Mouse (Mus musculus) limb, embryonic 10.5 days (tissue): Measurements from ENCODE around the gene Vmn1r188. TPM values are rescaled to one million over a fixed set of nuclear protein-coding genes. Genes with fewer than 3 reads are reported as not detected.
"Not testable (repeated sequence)": the region's sequence is repeated elsewhere in the genome, so short reads cannot be mapped to it uniquely, and the experiment has no call there.

Source experiments
- DNase-seq: peaks from one replicate; pipeline ENCODE4 v3.0.0-alpha.2; 2017; ENCODE audit warnings: low spot score
- H3K27ac ChIP-seq: fragments of 300-500 bp; sonication (generic); 2 replicates; pipeline ENCODE4 v1.5.1; 2016; ENCODE audit warnings: mild to moderate bottlenecking
- H3K27me3 ChIP-seq: fragments of 300-500 bp; sonication (generic); 2 replicates; pipeline ENCODE4 v1.6.1; 2016; ENCODE audit warnings: low read depth, mild to moderate bottlenecking; ENCODE audit not compliant: poor library complexity, severe bottlenecking
- H3K36me3 ChIP-seq: fragments of 300-500 bp; sonication (generic); 2 replicates; pipeline ENCODE4 v1.6.1; 2016; ENCODE audit warnings: mild to moderate bottlenecking, moderate library complexity
- H3K4me1 ChIP-seq: fragments of 300-500 bp; sonication (generic); 2 replicates; pipeline ENCODE4 v1.6.1; 2016
- H3K4me3 ChIP-seq: fragments of 300-500 bp; sonication (generic); 2 replicates; pipeline ENCODE4 v1.5.1; 2016; ENCODE audit warnings: mild to moderate bottlenecking, moderate library complexity
- H3K9me3 ChIP-seq: fragments of 300-500 bp; sonication (generic); replicated peaks from 2 replicates; pipeline ENCODE4 v1.6.1; 2016; ENCODE audit warnings: mild to moderate bottlenecking
- WGBS: fragments of 180-500 bp; shearing (Covaris S2); methylation state at CpG from one replicate; pipeline ENCODE4 v1.1.7; 2016; 5-methylcytosine and 5-hydroxymethylcytosine counted together
- polyA plus RNA-seq: library from polyadenylated mRNA; unstranded; fragments of >200 nt; fragmentation: Nextera tagmentation; extraction: Ambion mirVana; gene quantifications from 2 replicates; pipeline ENCODE4 v1.2.1, GENCODE M21; 2016

Gene Vmn1r188
- polyA plus RNA-seq, 1 experiment from 2014 or later, result not detected

- peaks cover 6% of the 10 kb centered on the region; the same call in 1 of the 2 replicates for H3K4me1 ChIP-seq
- 5% methylated on average over 13 of the region's 13 CpGs for WGBS
- peak overlapping the region; percentile 58 for H3K4me3 ChIP-seq
- H3K9me3 ChIP-seq, result no peaks in the 10 kb centered on the region
- DNase-seq, result no peak
- peak overlapping the region; percentile 95 for H3K27ac ChIP-seq
- no peaks in the 10 kb centered on the region for H3K36me3 ChIP-seq
- H3K27me3 ChIP-seq, result no peaks in the 10 kb centered on the region
Measured at GRCm38 (mm10) chr13:22041651-22042567, 42.3 kb upstream of the Vmn1r188 start.

- WGBS, result under 1% methylated on average over 52 of the region's 80 CpGs
- Histone ChIP-seq H3K4me3 (peak within 1 kb of the TSS; percentile 58), H3K27ac (peak within 1 kb of the TSS; percentile 95)
- DNase-seq, result peak; percentile 79
- not testable (repeated sequence) for H3K27me3 ChIP-seq, H3K36me3 ChIP-seq, H3K4me1 ChIP-seq, H3K9me3 ChIP-seq
Measured at GRCm38 (mm10) chr13:22042568-22043502, 41.4 kb upstream of the Vmn1r188 start, which contains the start of the genes Hist1h2ag and Hist1h2bj. Hist1h2ag (minus strand) TSS chr13:22042944. Hist1h2bj (plus strand) TSS chr13:22043214.

GRCm38 (mm10) chr13:22043503-22044431, 40.5 kb upstream of the Vmn1r188 start:
- no peaks in the 10 kb centered on the region for H3K36me3 ChIP-seq
- H3K4me1 ChIP-seq, result peaks cover 6% of the 10 kb centered on the region; the same call in 1 of the 2 replicates
- 2% methylated on average over 14 of the region's 14 CpGs for WGBS
- no peak for DNase-seq
- peak overlapping the region; percentile 48 for H3K4me3 ChIP-seq
- H3K27me3 ChIP-seq, result no peaks in the 10 kb centered on the region
- no peaks in the 10 kb centered on the region for H3K9me3 ChIP-seq
- peak overlapping the region; percentile 82 for H3K27ac ChIP-seq

- Histone ChIP-seq H3K36me3 (no peaks in the 10 kb centered on the region), H3K4me3 (peak overlapping the region; percentile 48), H3K27ac (peak overlapping the region; percentile 82; the same call in 1 of the 2 replicates), H3K4me1 (peaks cover 6% of the 10 kb centered on the region; the same call in 1 of the 2 replicates), H3K9me3 (no peaks in the 10 kb centered on the region), H3K27me3 (no peaks in the 10 kb centered on the region)
- DNase-seq, result no peak
- 92% methylated on average over 6 of the region's 6 CpGs for WGBS
Measured at GRCm38 (mm10) chr13:22044432-22045155, 39.6 kb upstream of the Vmn1r188 start.

- WGBS, result 68% methylated on average over 2 of the region's 2 CpGs
- Histone ChIP-seq H3K27me3 (no peaks in the 10 kb centered on the region), H3K9me3 (no peaks in the 10 kb centered on the region), H3K27ac (no peak overlapping the region), H3K4me3 (no peak overlapping the region), H3K4me1 (peaks cover 9% of the 10 kb centered on the region), H3K36me3 (no peaks in the 10 kb centered on the region)
- no peak for DNase-seq
Measured at GRCm38 (mm10) chr13:22045311-22045710, 38.9 kb upstream of the Vmn1r188 start.

- WGBS, result 81% methylated on average over 2 of the region's 2 CpGs
- Histone ChIP-seq H3K27ac (no peak overlapping the region; the same call in 1 of the 2 replicates), H3K27me3 (no peaks in the 10 kb centered on the region), H3K9me3 (no peaks in the 10 kb centered on the region), H3K4me1 (peaks cover 7% of the 10 kb centered on the region), H3K36me3 (no peaks in the 10 kb centered on the region), H3K4me3 (no peak overlapping the region)
- no peak for DNase-seq
Measured at GRCm38 (mm10) chr13:22049041-22049440, 35.2 kb upstream of the Vmn1r188 start.

GRCm38 (mm10) chr13:22049737-22050440, 34.4 kb upstream of the Vmn1r188 start:
- H3K4me1 ChIP-seq, result peaks cover 4% of the 10 kb centered on the region
- peak overlapping the region; percentile 87 for H3K27ac ChIP-seq
- no peaks in the 10 kb centered on the region for H3K36me3 ChIP-seq
- peak; percentile 84 for DNase-seq
- no peaks in the 10 kb centered on the region for H3K9me3 ChIP-seq
- peak overlapping the region; percentile 61 for H3K4me3 ChIP-seq
- 3% methylated on average over 14 of the region's 14 CpGs for WGBS
- no peaks in the 10 kb centered on the region for H3K27me3 ChIP-seq

GRCm38 (mm10) chr13:22050591-22051522, 33.4 kb upstream of the Vmn1r188 start:
- Histone ChIP-seq H3K4me1 (peaks cover 6% of the 10 kb centered on the region), H3K27me3 (no peaks in the 10 kb centered on the region), H3K9me3 (no peaks in the 10 kb centered on the region), H3K27ac (peak overlapping the region; percentile 87), H3K36me3 (no peaks in the 10 kb centered on the region), H3K4me3 (peak overlapping the region; percentile 61)
- WGBS, result under 1% methylated on average over 52 of the region's 52 CpGs
- DNase-seq, result peak; percentile 97

GRCm38 (mm10) chr13:22051523-22051859, 32.7 kb upstream of the Vmn1r188 start:
- WGBS, result 8% methylated on average over 5 of the region's 5 CpGs
- Histone ChIP-seq H3K4me3 (peak overlapping the region; percentile 61), H3K27me3 (no peaks in the 10 kb centered on the region), H3K36me3 (no peaks in the 10 kb centered on the region), H3K9me3 (no peaks in the 10 kb centered on the region), H3K4me1 (peaks cover 8% of the 10 kb centered on the region), H3K27ac (peak overlapping the region; percentile 87)
- DNase-seq, result no peak

- no peaks in the 10 kb centered on the region for H3K36me3 ChIP-seq
Measured at GRCm38 (mm10) chr13:22053754-22054153, 30.5 kb upstream of the Vmn1r188 start.

More at GRCm38 (mm10) chr13:22053754-22054153, 30.5 kb upstream of the Vmn1r188 start:
- no peak for DNase-seq
- no peak overlapping the region for H3K4me3 ChIP-seq
- H3K27ac ChIP-seq, result no peak overlapping the region
- H3K9me3 ChIP-seq, result no peaks in the 10 kb centered on the region
- H3K4me1 ChIP-seq, result peaks cover 8% of the 10 kb centered on the region
- 88% methylated on average over 1 of the region's 1 CpGs for WGBS
- no peaks in the 10 kb centered on the region for H3K27me3 ChIP-seq
